Mouse (Mus musculus) embryo, embryonic 10 days (tissue): ENCODE measurements around the gene Hyal2.

Source experiments
- DNase-seq: peaks from one replicate; pipeline ENCODE4 v3.0.0-alpha.2; 2015; ENCODE audit warnings: low spot score

Hyal2 gene

GRCm38 (mm10) chr9:107567702-107568319 lies at the start of gene Hyal2:
Gene Hyal2 (plus strand): TSS chr9:107567945.
- DNase-seq, result no peak

DNA sequence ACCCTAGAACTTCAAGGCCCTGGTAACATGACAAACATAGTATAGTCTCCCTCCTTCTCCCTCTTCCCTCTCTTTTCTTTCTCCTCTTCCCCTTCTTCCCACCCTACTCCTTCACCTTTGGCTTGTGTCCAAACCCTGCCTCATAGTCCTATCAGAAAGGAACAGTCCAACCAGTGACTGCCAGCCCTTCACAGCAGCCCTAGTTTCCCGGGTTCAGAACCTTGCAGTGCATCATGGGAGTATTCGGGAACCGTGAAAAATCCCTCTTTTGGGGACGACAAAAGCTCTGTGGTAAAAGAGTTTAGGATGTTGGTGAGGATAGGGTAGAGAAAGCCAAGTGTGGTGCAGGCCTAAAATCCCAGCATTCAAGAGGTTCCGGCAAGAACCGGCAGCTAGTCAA lies 47.4 kb upstream of the Hyal2 start:
- no peak for DNase-seq

- no peak for DNase-seq
These were observed 46.6 kb upstream of the Hyal2 start for GRCm38 (mm10) chr9:107521190-107521589.

DNA sequence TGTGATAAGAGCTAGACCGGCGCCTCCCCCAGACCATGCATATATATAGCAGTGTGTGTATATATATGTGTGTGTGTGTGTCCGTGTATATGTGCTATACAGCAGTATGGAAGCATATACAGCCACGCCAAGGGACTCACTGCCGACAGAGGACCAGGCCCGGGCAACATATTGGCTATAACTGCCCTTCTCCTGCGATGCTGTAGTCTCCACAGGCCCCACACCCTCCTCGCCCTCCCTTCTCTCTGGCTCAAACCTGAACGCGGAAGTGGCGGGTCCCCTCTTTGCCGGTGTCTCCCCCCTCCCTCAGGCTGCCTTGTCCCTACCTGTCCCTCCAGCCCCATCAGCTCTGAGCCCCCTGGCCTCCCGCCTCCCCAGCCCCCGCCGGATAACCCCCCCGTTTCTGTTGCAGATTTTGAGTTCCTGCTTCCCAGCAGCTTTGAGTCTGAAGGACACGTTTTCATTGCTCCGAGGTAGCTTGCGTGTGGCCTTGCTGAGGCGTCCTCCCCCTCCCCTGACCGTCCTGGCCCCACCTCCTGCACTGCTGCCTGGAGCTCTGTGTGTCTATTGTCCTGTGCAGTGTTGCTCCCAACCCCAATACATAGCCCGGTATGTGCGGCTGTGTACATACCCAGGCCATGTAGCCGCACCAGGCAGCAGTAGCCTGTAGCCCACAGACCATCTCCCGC lies 45.9 kb upstream of the Hyal2 start:
- peak; percentile 40 for DNase-seq

DNA sequence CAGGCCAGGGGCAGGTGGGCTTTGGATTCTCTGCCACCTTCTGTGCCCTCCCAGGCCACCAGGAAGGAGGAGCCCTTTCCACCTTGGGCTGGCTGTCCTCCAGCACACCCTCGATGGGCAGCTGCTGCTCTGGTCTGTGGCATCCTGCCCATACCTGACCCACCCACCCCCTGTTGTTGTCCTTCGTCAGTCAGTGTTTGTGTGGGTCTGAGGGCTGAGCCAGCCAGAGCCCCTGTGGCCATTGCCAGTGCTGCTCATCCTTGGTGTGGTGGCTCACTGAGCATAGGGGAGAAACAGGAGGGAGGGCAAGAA lies 45.4 kb upstream of the Hyal2 start:
- DNase-seq, result no peak

GRCm38 (mm10) chr9:107526198-107527026 lies 41.3 kb upstream of the Hyal2 start:
- DNase-seq, result peak; percentile 87

DNA sequence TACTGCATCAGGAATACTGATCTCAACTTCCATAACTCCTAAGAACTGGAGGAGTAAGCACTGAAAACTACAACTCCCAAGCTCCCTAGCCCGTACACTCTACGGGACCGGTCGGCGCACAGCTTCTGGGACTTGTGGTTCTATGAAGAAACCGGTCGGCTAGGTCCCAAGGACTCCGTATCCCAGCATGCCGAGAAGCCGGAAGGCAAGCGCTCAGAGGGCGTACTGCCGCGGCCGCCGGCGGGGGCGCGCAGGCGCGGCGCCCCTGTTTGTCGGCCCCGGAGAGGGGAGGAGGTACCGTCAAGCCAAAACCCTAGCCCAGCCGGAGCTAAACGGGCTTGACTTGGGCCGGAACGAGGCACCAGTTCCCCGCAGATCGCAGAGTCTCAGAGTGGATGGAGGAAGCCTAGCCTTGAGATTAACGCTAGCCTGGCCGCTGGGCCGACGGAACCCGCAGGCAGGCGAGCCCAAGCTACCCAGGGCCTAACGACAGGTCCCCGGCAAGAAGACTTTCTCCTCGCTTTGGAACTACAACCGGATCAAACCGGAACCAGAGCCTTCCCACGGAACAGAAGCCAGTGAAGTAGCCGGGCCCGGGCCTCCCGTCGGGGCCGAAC lies 33.8 kb upstream of the Hyal2 start, which contains the start of gene Tmem115:
TSS of gene Tmem115 (plus strand) at position 155 of the 617 bp plus-strand sequence.
- peak; percentile 98 for DNase-seq

DNA sequence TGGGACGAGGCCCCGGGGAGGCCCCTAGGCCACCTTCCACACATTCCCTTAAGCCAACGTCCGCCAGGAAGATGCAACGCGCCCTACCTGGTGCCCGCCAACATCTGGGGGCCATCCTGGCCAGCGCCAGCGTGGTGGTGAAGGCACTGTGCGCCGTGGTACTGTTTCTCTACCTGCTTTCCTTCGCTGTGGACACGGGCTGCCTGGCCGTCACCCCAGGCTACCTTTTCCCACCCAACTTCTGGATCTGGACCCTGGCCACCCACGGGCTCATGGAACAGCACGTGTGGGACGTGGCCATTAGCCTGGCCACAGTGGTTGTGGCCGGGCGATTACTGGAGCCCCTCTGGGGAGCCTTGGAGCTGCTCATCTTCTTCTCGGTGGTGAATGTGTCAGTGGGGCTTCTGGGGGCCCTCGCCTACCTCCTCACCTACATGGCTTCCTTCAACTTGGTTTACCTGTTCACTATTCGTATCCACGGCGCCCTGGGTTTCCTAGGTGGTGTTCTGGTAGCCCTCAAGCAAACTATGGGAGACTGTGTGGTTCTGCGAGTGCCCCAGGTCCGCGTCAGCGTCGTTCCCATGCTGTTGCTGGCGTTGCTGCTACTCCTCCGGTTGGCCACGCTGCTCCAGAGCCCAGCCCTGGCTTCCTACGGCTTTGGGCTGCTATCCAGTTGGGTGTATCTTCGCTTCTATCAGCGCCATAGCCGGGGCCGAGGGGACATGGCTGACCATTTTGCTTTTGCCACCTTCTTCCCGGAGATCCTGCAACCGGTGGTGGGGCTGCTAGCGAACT lies 33.1 kb upstream of the Hyal2 start:
- no peak for DNase-seq

- DNase-seq, result no peak
These were observed 29.5 kb upstream of the Hyal2 start for GRCm38 (mm10) chr9:107538231-107538630.

- DNase-seq, result no peak
These were observed 29.0 kb upstream of the Hyal2 start for GRCm38 (mm10) chr9:107538711-107539110.

DNA sequence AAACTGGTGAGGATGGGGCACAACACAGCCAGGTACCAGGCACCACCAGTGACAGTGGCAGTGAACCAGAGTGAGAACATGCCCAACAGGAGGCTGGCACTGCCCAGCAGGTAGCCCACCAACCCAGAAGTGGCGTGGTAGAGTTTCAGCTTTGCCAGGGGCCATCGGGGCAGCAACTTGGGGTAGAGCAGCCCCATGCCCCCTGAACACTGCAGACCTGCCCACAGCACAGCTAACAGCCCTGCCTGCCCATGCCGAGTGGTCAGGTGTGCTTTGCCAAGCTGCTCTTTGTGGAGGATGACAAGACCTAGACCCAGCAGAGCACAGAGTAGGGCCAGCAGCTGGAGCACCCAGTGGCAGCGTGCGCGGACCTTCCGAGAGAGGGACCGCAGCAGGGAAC lies 27.8 kb upstream of the Hyal2 start:
- DNase-seq, result no peak

DNA sequence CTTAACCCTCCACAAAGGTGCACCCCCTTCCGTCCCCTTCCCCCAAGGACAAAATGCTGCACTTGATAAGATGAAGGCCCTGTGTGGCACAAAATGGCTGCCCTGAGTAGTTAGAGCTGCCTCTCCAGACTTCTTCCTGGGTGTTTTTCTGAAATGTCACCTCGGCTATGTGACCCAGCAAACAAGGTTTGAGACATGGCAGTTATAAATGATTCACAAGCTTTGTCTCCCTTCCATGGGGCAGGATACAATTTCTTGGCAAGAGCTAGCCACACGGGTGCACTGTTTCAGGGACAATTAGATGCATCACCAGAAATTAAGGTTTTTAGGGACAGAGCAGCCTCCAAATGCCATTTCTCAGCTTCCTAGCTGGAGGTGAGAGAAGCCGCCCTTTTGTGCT lies 27.3 kb upstream of the Hyal2 start:
- DNase-seq, result no peak

GRCm38 (mm10) chr9:107541005-107541404 lies 26.7 kb upstream of the Hyal2 start:
- DNase-seq, result no peak

DNA sequence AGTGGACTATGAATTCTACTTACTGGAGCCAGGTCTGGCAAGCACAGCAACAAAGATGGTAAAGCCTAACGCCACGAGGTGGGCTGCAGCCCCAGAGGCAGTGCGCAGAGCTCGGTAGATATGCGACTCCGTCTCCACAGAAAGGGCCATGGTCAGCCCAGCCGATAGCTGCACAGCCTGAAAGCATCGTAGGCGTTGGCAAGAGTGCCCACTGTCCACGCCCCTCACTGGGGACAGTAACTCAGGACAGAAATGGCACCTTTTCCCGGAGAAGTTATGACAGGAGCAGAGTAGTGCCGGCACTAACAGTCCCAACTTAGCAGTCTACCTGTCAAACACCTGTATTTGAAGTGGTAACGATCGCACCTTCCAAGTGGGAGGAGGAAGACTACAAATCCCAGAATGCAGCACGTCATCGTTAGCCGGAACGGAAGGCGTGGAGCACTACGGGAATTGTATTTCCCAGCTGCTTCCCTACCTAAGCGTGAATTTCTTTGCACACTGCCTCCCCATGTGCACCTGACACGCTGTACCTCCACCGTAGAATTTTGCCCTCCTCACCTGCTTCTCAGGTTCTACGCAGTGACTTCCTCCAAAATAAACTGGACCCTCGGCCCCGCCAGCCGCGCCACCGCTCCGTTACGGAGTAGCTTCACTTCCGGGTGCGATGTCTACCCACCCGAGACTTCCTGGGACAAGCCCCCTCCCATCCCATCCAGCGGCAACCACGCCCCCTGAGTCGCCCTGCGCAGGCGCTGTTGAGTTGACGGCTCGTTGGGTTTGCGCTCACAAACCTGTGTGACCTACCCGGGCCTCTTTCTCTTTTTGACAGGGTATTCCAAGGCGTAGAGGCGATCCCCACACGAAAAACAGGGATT lies 26.0 kb upstream of the Hyal2 start, which contains the start of the genes Cyb561d2 and Nprl2:
TSS of gene Cyb561d2 (minus strand) at position 720 of the 878 bp plus-strand sequence.
TSS of gene Nprl2 (plus strand) at position 753 of the 878 bp plus-strand sequence.
- peak; percentile 96 for DNase-seq

DNA sequence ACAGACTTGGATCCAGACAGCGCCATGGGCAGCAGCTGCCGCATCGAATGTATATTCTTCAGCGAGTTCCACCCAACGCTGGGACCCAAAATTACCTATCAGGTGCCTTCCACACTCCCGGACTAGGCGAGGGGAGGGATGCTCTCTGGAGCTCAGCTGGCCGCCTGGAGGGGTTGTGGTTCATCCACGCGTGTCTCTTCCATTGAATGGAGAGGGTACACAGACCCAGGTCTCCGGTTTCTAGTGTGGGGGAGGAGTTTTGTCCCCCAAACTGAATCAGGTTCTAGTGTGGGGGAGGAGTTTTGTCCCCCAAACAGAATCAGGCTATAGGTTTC lies 25.4 kb upstream of the Hyal2 start:
- DNase-seq, result no peak

DNA sequence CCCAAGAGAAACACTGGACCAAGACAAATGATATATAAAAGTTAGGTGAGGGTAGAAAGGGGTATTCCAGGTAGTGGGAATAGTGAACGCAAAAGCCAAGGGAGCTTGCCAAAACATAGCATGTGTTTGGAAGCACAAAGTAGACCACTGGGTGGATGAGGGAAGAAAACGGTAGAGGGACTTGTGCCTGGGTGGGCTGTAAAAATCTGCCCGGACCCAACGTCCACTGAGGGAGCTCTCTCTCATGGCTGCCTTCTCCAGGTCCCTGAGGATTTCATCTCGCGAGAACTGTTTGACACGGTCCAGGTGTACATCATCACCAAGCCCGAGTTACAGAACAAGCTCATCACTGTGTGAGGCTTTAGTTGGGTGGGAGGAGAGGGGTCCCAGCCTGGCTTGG lies 25.0 kb upstream of the Hyal2 start:
- DNase-seq, result no peak

DNA sequence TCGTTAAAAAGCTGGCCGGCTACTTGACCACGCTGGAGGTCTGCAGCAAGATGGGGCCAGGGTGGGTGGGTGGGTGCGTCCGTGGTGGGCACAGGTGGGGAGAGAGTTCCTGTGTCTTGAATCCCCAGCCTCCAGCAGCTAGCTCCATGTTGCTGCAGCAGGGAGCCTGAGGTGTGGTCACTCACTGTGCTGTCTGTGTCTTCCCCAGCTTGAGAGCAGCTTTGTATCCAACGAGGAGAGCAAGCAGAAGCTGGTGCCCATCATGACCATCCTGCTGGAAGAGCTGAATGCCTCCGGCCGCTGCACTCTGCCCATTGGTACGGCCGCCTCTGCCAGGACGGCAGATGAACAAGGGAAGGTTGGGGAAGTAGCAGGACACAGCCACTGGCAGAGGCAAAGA lies 24.4 kb upstream of the Hyal2 start:
- DNase-seq, result no peak

GRCm38 (mm10) chr9:107544196-107544700 lies 23.5 kb upstream of the Hyal2 start:
- DNase-seq, result no peak

GRCm38 (mm10) chr9:107544729-107545128 lies 23.0 kb upstream of the Hyal2 start:
- DNase-seq, result no peak

DNA sequence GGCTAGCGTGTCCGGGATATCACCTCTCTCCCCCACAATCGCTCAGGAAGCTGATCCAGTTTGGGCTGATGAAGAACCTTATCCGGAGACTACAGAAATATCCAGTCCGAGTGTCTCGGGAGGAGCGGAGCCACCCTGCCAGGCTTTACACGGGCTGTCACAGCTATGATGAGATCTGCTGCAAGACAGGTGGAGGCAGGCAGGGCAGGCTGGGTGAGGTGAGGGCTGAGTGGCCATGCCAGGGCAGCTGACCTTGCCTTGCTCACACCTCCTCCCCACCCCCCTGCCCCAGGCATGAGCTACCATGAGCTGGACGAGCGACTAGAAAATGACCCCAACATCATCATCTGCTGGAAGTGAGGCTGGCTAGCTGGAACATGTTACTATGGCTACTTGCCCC lies 22.5 kb upstream of the Hyal2 start:
- DNase-seq, result no peak

GRCm38 (mm10) chr9:107545602-107546001 lies 22.1 kb upstream of the Hyal2 start:
- peak; percentile 79 for DNase-seq
